Mouse (Mus musculus): ENCODE measurements around the gene Ftl1. TPM values are rescaled to one million over a fixed set of nuclear protein-coding genes. Genes with fewer than 3 reads are reported as not detected.
A peak's percentile ranks its signal among the peaks of the same experiment; 100 is the strongest.
"Not testable (repeated sequence)": the region's sequence is repeated elsewhere in the genome, so short reads cannot be mapped to it uniquely, and the experiment has no call there.

The Ftl1 gene
- 650 and 699 TPM in 2 replicates for total RNA-seq (2017)

- ATAC-seq (replicated peaks; ENCODE audit: low read depth, poor library complexity, severe bottlenecking) = peak; percentile 74
Measured at GRCm38 (mm10) chr7:45459564-45460140, at the start of gene Ftl1. Gene Ftl1, minus strand, starts transcription at chr7:45459884.

- no peak; the same call in 1 of the 2 replicates for ATAC-seq (replicated peaks; ENCODE audit: low read depth, poor library complexity, severe bottlenecking)
Measured at GRCm38 (mm10) chr7:45509181-45509882, 49.6 kb upstream of the Ftl1 start.

GRCm38 (mm10) chr7:45508561-45508960, 48.9 kb upstream of the Ftl1 start:
- ATAC-seq (replicated peaks; ENCODE audit: low read depth, poor library complexity, severe bottlenecking) = peak; percentile 43

GRCm38 (mm10) chr7:45507583-45507982, 47.9 kb upstream of the Ftl1 start:
- no peak for ATAC-seq (replicated peaks; ENCODE audit: low read depth, poor library complexity, severe bottlenecking)

- ATAC-seq (replicated peaks; ENCODE audit: low read depth, poor library complexity, severe bottlenecking) = no peak
Measured at GRCm38 (mm10) chr7:45498427-45498826, 38.7 kb upstream of the Ftl1 start.

- ATAC-seq (replicated peaks; ENCODE audit: low read depth, poor library complexity, severe bottlenecking) = no peak
Measured at GRCm38 (mm10) chr7:45494548-45494947, 34.9 kb upstream of the Ftl1 start.

GRCm38 (mm10) chr7:45492951-45493350, 33.3 kb upstream of the Ftl1 start:
- no peak for ATAC-seq (replicated peaks; ENCODE audit: low read depth, poor library complexity, severe bottlenecking)

- no peak for ATAC-seq (replicated peaks; ENCODE audit: low read depth, poor library complexity, severe bottlenecking)
Measured at GRCm38 (mm10) chr7:45492225-45492844, 32.7 kb upstream of the Ftl1 start.

- peak; percentile 57 for ATAC-seq (replicated peaks; ENCODE audit: low read depth, poor library complexity, severe bottlenecking)
Measured at GRCm38 (mm10) chr7:45491264-45491663, 31.6 kb upstream of the Ftl1 start.

- ATAC-seq (replicated peaks; ENCODE audit: low read depth, poor library complexity, severe bottlenecking) = 0 out of 2 replicates have a peak, but pooled peaks have one; percentile 7
Measured at GRCm38 (mm10) chr7:45490822-45491221, 31.1 kb upstream of the Ftl1 start.

GRCm38 (mm10) chr7:45489578-45489977, 29.9 kb upstream of the Ftl1 start:
- no peak for ATAC-seq (replicated peaks; ENCODE audit: low read depth, poor library complexity, severe bottlenecking)

- ATAC-seq (replicated peaks; ENCODE audit: low read depth, poor library complexity, severe bottlenecking) = peak; percentile 79
Measured at GRCm38 (mm10) chr7:45488293-45489204, 28.9 kb upstream of the Ftl1 start, which contains the start of gene Dhdh. Gene Dhdh, minus strand, starts transcription at chr7:45488805.

GRCm38 (mm10) chr7:45487861-45488292, 28.2 kb upstream of the Ftl1 start:
- ATAC-seq (replicated peaks; ENCODE audit: low read depth, poor library complexity, severe bottlenecking) = no peak

GRCm38 (mm10) chr7:45486761-45487415, 27.2 kb upstream of the Ftl1 start, which contains the start of gene Gm45808:
Gene Gm45808, minus strand, starts transcription at chr7:45486811.
- ATAC-seq (replicated peaks; ENCODE audit: low read depth, poor library complexity, severe bottlenecking) = no peak

GRCm38 (mm10) chr7:45486158-45486557, 26.5 kb upstream of the Ftl1 start:
- ATAC-seq (replicated peaks; ENCODE audit: low read depth, poor library complexity, severe bottlenecking) = no peak

- ATAC-seq (replicated peaks; ENCODE audit: low read depth, poor library complexity, severe bottlenecking) = not testable (repeated sequence)
Measured at GRCm38 (mm10) chr7:45484985-45485384, 25.3 kb upstream of the Ftl1 start.

GRCm38 (mm10) chr7:45482166-45482565, 22.5 kb upstream of the Ftl1 start:
- ATAC-seq (replicated peaks; ENCODE audit: low read depth, poor library complexity, severe bottlenecking) = no peak

- ATAC-seq (replicated peaks; ENCODE audit: low read depth, poor library complexity, severe bottlenecking) = peak; percentile 90
Measured at GRCm38 (mm10) chr7:45481374-45481927, 21.8 kb upstream of the Ftl1 start, which contains the start of gene Tulp2. Gene Tulp2, plus strand, starts transcription at chr7:45481877.

GRCm38 (mm10) chr7:45480310-45480709, 20.6 kb upstream of the Ftl1 start:
- not testable (repeated sequence) for ATAC-seq (replicated peaks; ENCODE audit: low read depth, poor library complexity, severe bottlenecking)

Measured in common myeloid progenitor, adult 5-6 weeks (primary cell).